Mouse (Mus musculus) embryonic facial prominence, embryonic 13.5 days (tissue): ENCODE measurements at regions not wholly inside any gene's neighbourhood (a gene's known extent, or its start where the extent isn't known, plus 50 kb on each side); places are given as distances from the start of the nearest gene placed in this dataset.

ENCODE experiments used
- ATAC-seq: fragments of 200-750 bp; cut with Nextera tagmentation; 2 replicates; pipeline ENCODE4 v1.8.0; 2017; ENCODE audit warnings: low read depth; ENCODE audit not compliant: insufficient number of reproducible peaks, insufficient read depth, low FRiP score, low TSS enrichment
- H3K27ac ChIP-seq: fragments of 300-500 bp; sonication (generic); 2 replicates; pipeline ENCODE4 v1.5.1; 2015; ENCODE audit warnings: moderate library complexity, mild to moderate bottlenecking, inconsistent platforms
- H3K27me3 ChIP-seq: fragments of 300-500 bp; sonication (generic); 2 replicates; pipeline ENCODE4 v1.6.1; 2015; ENCODE audit warnings: mild to moderate bottlenecking, inconsistent platforms
- H3K36me3 ChIP-seq: fragments of 300-500 bp; sonication (generic); 2 replicates; pipeline ENCODE4 v1.6.1; 2015; ENCODE audit warnings: mild to moderate bottlenecking, inconsistent platforms
- H3K4me1 ChIP-seq: fragments of 300-500 bp; sonication (generic); 2 replicates; pipeline ENCODE4 v1.6.1; 2015; ENCODE audit warnings: inconsistent platforms
- H3K4me2 ChIP-seq: fragments of 300-500 bp; sonication (generic); 2 replicates; pipeline ENCODE4 v1.6.1; 2015; ENCODE audit warnings: moderate library complexity, mild to moderate bottlenecking, inconsistent platforms
- H3K4me3 ChIP-seq: fragments of 300-500 bp; sonication (generic); 2 replicates; pipeline ENCODE4 v1.5.1; 2015; ENCODE audit warnings: mild to moderate bottlenecking, inconsistent platforms
- H3K9ac ChIP-seq: fragments of 300-500 bp; sonication (generic); 2 replicates; pipeline ENCODE4 v1.6.1; 2015; ENCODE audit warnings: mild to moderate bottlenecking, inconsistent platforms
- H3K9me3 ChIP-seq: fragments of 300-500 bp; sonication (generic); 2 replicates; pipeline ENCODE4 v1.6.1; 2016; ENCODE audit warnings: inconsistent platforms
- WGBS: fragments of 180-500 bp; shearing (Covaris S2); methylation state at CpG from one replicate; pipeline ENCODE4 v1.1.7; 2015; ENCODE audit warnings: mixed read lengths; 5-methylcytosine and 5-hydroxymethylcytosine counted together

DNA sequence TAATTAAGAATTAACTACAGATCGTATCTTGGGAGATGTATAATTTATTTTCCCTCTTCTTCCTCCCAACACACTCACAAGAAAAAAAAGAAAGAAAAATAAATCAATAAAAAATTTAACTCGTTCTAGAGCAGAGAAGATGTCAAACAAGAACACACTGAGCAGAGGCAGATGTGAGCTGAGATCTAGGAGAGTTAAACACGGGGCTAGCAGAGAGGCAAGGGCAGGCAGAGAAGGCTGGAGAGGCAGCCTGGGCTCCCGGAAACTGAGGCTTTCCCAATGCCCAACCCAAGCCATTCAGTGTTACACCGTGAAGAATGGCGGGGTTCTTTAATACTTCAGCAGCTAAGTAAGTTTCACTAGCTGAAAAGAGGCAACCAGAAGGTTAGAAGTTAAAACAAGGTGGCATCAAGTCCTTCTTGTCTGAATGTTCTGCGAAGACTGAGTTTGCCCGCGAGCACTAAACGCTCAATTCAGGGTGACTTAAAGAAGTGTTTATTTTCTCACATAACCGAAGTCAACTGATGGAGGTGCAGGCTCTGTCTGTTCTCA lies 382.7 kb upstream of the Zfp703 start:
- Histone ChIP-seq H3K9ac (no peak overlapping the region), H3K4me3 (no peak overlapping the region), H3K36me3 (no peaks in the 10 kb centered on the region), H3K9me3 (no peaks in the 10 kb centered on the region), H3K27ac (no peak overlapping the region), H3K4me2 (no peak overlapping the region), H3K4me1 (peaks cover 7% of the 10 kb centered on the region), H3K27me3 (no peaks in the 10 kb centered on the region)
- no peak for ATAC-seq
- WGBS, result 81% methylated on average over 11 of the region's 11 CpGs

DNA sequence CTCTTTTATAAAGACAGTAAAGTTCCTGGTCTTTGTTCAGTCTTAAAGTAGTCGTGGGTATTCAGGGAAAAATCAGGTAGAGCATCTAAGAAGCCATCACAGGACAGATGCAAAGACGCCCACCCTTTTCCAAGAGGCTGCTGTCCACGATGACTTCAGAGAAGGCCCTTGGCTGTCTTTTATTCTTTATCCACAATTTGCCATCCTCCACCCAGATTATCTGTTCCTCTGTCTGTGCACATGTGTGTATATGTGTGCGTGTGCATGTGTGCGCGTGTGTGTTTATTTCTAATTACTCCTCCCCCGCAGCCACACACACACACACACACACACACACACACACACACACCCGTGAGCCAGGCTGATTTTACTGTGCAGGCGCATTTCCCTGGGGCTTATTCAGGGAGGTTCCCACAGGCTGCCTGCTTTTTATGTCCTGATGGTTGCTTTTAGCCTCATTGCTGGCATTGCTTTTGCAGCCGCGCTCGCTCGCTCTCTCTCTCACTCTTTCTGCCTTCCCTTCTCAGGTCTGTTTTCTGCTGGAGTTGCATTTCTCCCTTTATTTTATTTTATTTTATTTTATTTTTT lies 381.6 kb upstream of the Zfp703 start:
- H3K4me3 ChIP-seq, result no peak overlapping the region
- H3K4me1 ChIP-seq, result peaks cover 7% of the 10 kb centered on the region
- no peaks in the 10 kb centered on the region for H3K27me3 ChIP-seq
- ATAC-seq, result no peak
- H3K27ac ChIP-seq, result no peak overlapping the region
- WGBS, result 76% methylated on average over 13 of the region's 13 CpGs
- no peak overlapping the region for H3K4me2 ChIP-seq
- no peaks in the 10 kb centered on the region for H3K9me3 ChIP-seq
- no peaks in the 10 kb centered on the region for H3K36me3 ChIP-seq
- no peak overlapping the region for H3K9ac ChIP-seq

DNA sequence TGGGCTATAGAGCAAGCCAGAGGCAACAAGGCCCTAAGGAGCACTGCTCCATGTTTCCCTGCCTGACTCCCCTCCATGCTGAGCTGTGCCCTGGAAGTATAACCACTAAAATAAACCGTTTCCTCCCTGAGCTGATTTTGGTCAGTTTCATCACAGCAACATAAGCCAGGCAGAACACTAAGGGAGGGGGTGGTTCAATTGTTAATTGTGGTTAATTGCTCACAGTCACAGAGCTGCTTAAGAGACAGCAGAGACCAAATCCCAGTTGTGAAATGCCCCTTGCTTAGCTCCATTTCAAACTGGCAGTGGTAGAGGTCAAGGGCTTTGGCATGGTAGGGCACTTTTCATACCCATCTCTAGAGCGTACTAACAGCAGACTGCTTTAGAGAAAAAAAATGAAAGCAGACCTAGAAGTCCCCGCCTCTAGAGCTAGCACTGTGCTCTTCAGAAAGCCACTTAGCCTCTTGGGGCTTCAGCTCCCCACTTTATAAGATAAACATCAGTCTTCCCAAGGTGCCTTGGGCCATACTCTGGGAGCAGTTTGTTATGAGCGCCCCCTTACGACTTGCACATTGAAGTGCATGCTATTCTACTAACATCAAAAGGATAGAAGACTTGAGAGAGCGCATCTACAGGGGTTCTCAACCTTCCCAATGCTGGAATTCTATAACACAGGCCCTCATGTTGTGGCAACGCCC lies 380.3 kb upstream of the Zfp703 start:
- no peaks in the 10 kb centered on the region for H3K36me3 ChIP-seq
- no peak overlapping the region for H3K27ac ChIP-seq
- no peak overlapping the region for H3K4me3 ChIP-seq
- no peak overlapping the region for H3K9ac ChIP-seq
- no peak for ATAC-seq
- no peak overlapping the region for H3K4me2 ChIP-seq
- H3K9me3 ChIP-seq, result no peaks in the 10 kb centered on the region
- peaks cover 7% of the 10 kb centered on the region for H3K4me1 ChIP-seq
- 59% methylated on average over 7 of the region's 7 CpGs for WGBS
- H3K27me3 ChIP-seq, result no peaks in the 10 kb centered on the region

DNA sequence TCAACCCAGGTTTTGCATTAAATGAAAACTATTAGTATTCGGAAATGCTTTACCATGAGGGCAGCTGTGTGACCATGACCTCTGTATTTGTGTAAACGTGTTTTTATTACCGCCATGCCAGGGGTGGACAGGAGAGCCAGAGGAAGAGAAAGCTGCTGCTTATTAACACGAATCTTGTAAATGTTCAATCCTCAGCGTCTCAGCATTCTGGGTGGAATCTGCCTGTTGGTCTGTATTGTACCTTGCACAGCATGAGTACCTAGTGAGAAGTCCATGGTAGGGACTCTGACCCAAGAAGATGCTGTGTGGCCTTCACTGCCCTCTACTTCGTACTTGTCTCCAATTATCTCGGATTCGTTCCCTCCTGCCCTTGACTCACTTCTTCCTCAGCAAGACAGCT lies 378.6 kb upstream of the Zfp703 start:
- Histone ChIP-seq H3K27me3 (no peaks in the 10 kb centered on the region), H3K36me3 (no peaks in the 10 kb centered on the region), H3K4me2 (no peak overlapping the region), H3K4me3 (no peak overlapping the region), H3K9me3 (no peaks in the 10 kb centered on the region), H3K27ac (no peak overlapping the region), H3K9ac (no peak overlapping the region), H3K4me1 (peaks cover 6% of the 10 kb centered on the region)
- WGBS, result 90% methylated on average over 8 of the region's 8 CpGs
- ATAC-seq, result no peak

DNA sequence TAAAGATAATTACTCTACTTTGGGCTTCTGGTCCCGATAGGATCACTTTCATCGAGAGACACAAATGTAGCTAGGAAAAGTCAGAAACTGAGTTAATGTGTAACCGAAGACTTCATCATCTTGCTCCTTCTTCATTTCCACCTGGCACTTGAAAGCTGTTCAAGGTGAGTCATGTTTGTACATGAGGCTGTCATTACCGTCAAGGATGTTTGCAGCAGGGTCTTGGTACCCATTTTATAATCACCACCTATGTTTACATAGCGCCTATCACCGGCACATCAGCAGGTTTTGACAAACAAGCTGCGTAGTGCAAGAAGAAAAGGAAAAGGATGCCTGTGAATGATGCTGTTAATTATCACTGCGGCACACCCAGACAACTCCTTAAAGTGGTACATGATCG lies 377.0 kb upstream of the Zfp703 start:
- Histone ChIP-seq H3K9ac (no peak overlapping the region), H3K36me3 (no peaks in the 10 kb centered on the region), H3K4me2 (no peak overlapping the region), H3K4me3 (no peak overlapping the region), H3K27ac (no peak overlapping the region), H3K4me1 (peaks cover 3% of the 10 kb centered on the region; the same call in 1 of the 2 replicates), H3K9me3 (no peaks in the 10 kb centered on the region), H3K27me3 (no peaks in the 10 kb centered on the region)
- WGBS, result 89% methylated on average over 9 of the region's 9 CpGs
- ATAC-seq, result no peak

DNA sequence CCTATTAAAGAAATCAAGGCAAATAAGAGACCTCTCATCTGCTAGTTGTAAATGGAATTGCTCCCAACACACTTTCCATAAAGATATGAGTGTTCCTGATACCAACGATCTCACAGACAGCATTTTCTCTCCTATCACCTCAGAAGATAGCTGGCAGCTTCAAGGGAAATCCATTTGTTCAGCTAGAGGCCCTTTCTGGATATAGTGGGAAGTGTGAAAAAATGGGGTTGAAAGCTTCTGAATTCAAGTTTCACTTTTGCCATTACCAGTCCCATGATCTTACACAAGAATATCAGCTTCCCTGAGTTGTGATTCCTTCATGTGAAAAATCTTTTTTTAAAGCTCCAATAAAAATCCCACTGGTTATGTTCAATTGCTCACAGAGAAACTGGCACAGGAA lies 369.1 kb upstream of the Zfp703 start:
- Histone ChIP-seq H3K9ac (no peak overlapping the region), H3K4me3 (no peak overlapping the region), H3K27ac (no peak overlapping the region), H3K9me3 (peaks cover 11% of the 10 kb centered on the region), H3K4me2 (no peak overlapping the region), H3K36me3 (no peaks in the 10 kb centered on the region), H3K27me3 (no peaks in the 10 kb centered on the region), H3K4me1 (0 out of 2 replicates have a peak, but pooled peaks cover 3% of the 10 kb centered on the region)
- 92% methylated on average over 1 of the region's 1 CpGs for WGBS
- no peak for ATAC-seq

DNA sequence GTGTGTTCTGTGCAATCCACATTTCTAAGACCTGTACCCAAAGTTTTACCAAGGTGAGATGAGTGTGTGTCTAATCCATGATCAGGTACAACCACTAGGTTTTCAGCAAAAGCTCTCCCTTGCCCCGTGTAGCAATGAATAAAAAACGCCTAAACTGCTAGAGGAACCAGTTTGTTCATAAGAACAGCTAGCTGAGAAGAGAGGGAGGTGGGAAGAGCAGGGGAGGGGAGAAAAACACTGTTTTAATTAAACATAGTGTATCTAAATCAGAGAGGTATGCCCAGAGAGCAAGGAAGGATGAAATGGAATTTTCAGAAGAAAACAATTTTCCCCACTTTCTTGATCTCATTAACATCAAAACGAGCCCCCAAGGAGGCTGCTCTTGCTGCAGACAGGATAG lies 368.5 kb upstream of the Zfp703 start:
- Histone ChIP-seq H3K4me2 (no peak overlapping the region), H3K4me3 (no peak overlapping the region), H3K36me3 (no peaks in the 10 kb centered on the region), H3K9ac (no peak overlapping the region), H3K4me1 (0 out of 2 replicates have a peak, but pooled peaks cover 3% of the 10 kb centered on the region), H3K27me3 (no peaks in the 10 kb centered on the region), H3K27ac (no peak overlapping the region), H3K9me3 (peaks cover 11% of the 10 kb centered on the region)
- no peak for ATAC-seq
- WGBS, result 42% methylated on average over 3 of the region's 3 CpGs

DNA sequence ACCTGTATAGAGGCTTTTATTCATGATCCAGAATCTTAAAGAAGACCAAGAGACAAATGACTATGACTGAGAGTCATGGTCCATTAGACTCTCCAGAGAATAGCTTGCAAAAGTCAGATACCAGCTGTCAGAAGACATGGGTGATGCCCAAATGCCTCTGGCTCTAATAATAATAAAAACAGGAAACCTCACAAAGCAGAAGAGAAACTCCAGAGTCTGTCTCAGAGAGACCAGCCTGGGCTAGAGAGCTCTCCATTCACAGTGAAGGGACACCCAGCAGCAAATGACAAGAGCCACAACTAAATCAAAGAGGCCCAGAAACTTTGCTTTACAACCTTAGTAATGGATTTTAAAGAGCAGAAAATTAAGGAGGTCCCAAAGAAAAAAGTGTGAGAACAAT lies 365.0 kb upstream of the Zfp703 start:
- no peaks in the 10 kb centered on the region for H3K36me3 ChIP-seq
- no peak overlapping the region for H3K27ac ChIP-seq
- no peak overlapping the region for H3K4me3 ChIP-seq
- ATAC-seq, result no peak
- no peaks in the 10 kb centered on the region; the same call in 1 of the 2 replicates for H3K9me3 ChIP-seq
- no peak overlapping the region for H3K9ac ChIP-seq
- 0 out of 2 replicates have a peak, but pooled peaks cover 3% of the 10 kb centered on the region for H3K4me1 ChIP-seq
- H3K4me2 ChIP-seq, result no peak overlapping the region
- H3K27me3 ChIP-seq, result no peaks in the 10 kb centered on the region

DNA sequence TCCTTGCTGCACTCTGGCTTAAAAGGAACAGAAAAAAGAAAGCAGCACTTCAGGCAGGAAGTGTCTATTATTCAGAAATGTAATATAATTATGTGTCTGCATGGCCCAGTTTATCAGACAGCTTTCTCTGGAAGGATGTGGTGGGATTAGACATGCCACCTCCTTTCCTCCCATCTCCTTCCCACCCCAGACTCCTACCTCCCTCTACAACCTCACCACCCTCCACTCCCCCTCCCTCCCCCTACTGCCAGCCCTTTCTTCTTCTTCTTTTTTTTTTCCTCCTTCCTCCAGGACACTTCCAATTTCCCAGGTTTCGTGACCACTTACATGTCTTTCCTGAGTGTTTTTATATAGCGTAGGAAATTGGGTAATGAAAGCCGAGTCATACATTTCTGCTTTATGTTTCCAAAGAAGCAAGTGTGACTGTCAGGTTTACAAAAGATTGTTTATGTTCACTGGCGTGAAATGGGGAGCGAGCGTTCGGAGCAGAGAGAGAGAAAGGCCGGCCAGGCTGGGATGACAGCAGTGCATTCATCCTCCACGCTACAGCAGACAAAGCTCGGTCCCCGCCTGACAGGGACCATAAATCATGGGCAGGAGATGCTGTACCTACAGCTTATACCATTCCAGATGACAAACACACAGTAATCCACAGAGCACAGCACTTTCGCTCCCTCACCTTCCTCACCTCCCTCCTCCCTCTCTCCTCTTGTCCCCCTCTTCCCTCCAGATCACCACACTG lies 354.6 kb upstream of the Zfp703 start:
- no peak overlapping the region for H3K9ac ChIP-seq
- H3K9me3 ChIP-seq, result no peaks in the 10 kb centered on the region
- peak overlapping the region; percentile 44 for H3K4me2 ChIP-seq
- no peaks in the 10 kb centered on the region for H3K36me3 ChIP-seq
- whole genome bisulfite sequencing, result 34% methylated on average over 12 of the region's 12 CpGs
- no peak overlapping the region for H3K4me3 ChIP-seq
- ATAC-seq, result no peak
- peaks cover 31% of the 10 kb centered on the region for H3K4me1 ChIP-seq
- no peaks in the 10 kb centered on the region for H3K27me3 ChIP-seq
- no peak overlapping the region for H3K27ac ChIP-seq

DNA sequence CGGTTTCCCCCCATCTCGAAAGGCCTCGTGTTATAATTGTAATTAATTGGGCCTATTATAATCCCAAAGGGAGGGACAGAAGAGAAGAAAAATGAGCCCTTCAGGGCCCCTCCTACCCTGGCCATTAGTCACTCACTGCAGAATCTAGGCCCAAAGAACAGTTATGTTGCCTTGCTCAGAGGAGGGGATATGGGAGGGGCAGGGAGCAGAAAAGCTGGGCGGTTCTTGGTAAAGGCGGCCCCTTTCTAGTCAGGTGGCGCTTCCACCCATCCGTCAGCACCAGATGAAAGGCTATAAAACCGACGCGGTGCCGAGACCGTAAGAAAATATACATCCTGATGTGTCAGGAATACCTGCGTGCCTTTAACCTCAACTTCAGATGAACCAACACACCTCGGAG lies 350.9 kb upstream of the Zfp703 start:
- H3K27ac ChIP-seq, result no peak overlapping the region
- H3K4me1 ChIP-seq, result peaks cover 35% of the 10 kb centered on the region
- H3K4me3 ChIP-seq, result no peak overlapping the region
- no peaks in the 10 kb centered on the region for H3K36me3 ChIP-seq
- ATAC-seq, result no peak
- no peak overlapping the region for H3K9ac ChIP-seq
- H3K4me2 ChIP-seq, result no peak overlapping the region
- no peaks in the 10 kb centered on the region for H3K9me3 ChIP-seq
- no peaks in the 10 kb centered on the region for H3K27me3 ChIP-seq
- WGBS, result 79% methylated on average over 14 of the region's 14 CpGs

DNA sequence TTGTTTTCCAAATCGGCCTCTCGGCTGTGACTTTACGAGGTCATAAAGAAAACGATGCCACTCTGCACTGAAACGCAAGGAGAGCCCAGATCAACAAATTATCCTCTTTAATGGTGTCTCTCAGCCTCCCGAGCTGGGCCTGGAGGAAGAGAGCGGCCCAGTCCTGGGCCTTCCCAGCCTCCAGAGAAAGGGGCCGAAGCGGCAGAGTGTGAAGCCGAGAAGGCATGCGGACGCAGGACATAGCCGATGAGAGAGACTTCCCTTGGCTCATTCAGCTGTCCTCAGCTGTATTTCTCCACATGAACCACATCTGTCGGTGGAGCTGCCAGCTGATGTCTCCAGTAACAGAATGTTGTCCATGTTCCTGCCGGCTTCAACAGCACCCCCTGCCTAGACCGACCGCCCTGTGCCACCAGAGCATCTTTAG lies 350.5 kb upstream of the Zfp703 start:
- no peak overlapping the region for H3K4me3 ChIP-seq
- no peak overlapping the region for H3K9ac ChIP-seq
- H3K27ac ChIP-seq, result no peak overlapping the region

More for the DNA sequence above, 350.5 kb upstream of the Zfp703 start:
- Histone ChIP-seq H3K9me3 (no peaks in the 10 kb centered on the region), H3K27me3 (no peaks in the 10 kb centered on the region), H3K4me2 (no peak overlapping the region), H3K4me1 (peaks cover 33% of the 10 kb centered on the region), H3K36me3 (no peaks in the 10 kb centered on the region)
- WGBS, result 64% methylated on average over 17 of the region's 17 CpGs
- ATAC-seq, result no peak
